ENCODE assay signal across 13 mouse cellular contexts in genomic region chr5:111791089-111791561, GRCm38 (mm10). TPM values are rescaled to one million over a fixed set of nuclear protein-coding genes. Genes with fewer than 3 reads are reported as not detected.
A peak's percentile ranks its signal among the peaks of the same experiment; 100 is the strongest.
DNase-seq lines count a peak whose midpoint lies in the region; ATAC-seq and TF ChIP-seq lines count a peak whose summit lies in the region.
"Had no signal": no experiment of that assay in that cellular context is flagged by ENCODE, and none has a peak within 500 bp of the region (broad histone marks: within the 10 kb centered on the region; RNA-seq: fewer than 3 reads in every experiment).

No protein-coding gene starts in this region.

- no peaks in the 10 kb centered on the region for H3K9me3 ChIP-seq in heart, embryonic 10.5 days
- H3K9me3 ChIP-seq in liver, embryonic 11.5 days (ENCODE audit: control insufficient read depth, low read length): no peaks in the 10 kb centered on the region
- H3K9me3 ChIP-seq in liver, postnatal 0 days (ENCODE audit: low read length): no peaks in the 10 kb centered on the region
- H3K9me3 ChIP-seq: embryonic facial prominence, embryonic 13.5 days; liver, embryonic 13.5 days had no signal

- no peak for TF ChIP-seq EP300 in liver, postnatal 0 days (IDR thresholded peaks at IDR 0.05; ENCODE audit: low read depth)

- no peak overlapping the region for H3K4me3 ChIP-seq in heart, embryonic 10.5 days
- H3K4me3 ChIP-seq in liver, embryonic 11.5 days (ENCODE audit: low read depth, low read length): no peak overlapping the region
- no peak overlapping the region for H3K4me3 ChIP-seq in liver, postnatal 0 days (ENCODE audit: low read depth, low read length)
- H3K4me3 ChIP-seq: embryonic facial prominence, embryonic 13.5 days; liver, embryonic 13.5 days had no signal

- no peak overlapping the region for H3K9ac ChIP-seq in liver, embryonic 11.5 days (ENCODE audit: low read depth, low read length)
- H3K9ac ChIP-seq in liver, postnatal 0 days (replicated peaks): no peak overlapping the region
- H3K9ac ChIP-seq: liver, embryonic 13.5 days had no signal

- intact Hi-C loops in heart, postnatal 14 days (cut with DNase I): no loop called here

- H3K27me3 ChIP-seq in heart, embryonic 10.5 days (ENCODE audit: insufficient read depth, poor library complexity, severe bottlenecking): peaks cover 12% of the 10 kb centered on the region
- H3K27me3 ChIP-seq in liver, embryonic 11.5 days (replicated peaks; ENCODE audit: control insufficient read depth, insufficient read depth, low read length): no peaks in the 10 kb centered on the region
- H3K27me3 ChIP-seq in liver, postnatal 0 days (ENCODE audit: insufficient read depth, low read length): no peaks in the 10 kb centered on the region
- H3K27me3 ChIP-seq: embryonic facial prominence, embryonic 13.5 days; liver, embryonic 13.5 days had no signal

- no peak for ATAC-seq in liver, embryonic 11.5 days (replicated peaks; ENCODE audit: low FRiP score)
- ATAC-seq in liver, postnatal 0 days: no peak

- peaks cover 63% of the 10 kb centered on the region for H3K4me1 ChIP-seq in heart, embryonic 10.5 days
- H3K4me1 ChIP-seq in liver, embryonic 11.5 days (replicated peaks; ENCODE audit: control insufficient read depth, insufficient read depth, low read length): peaks cover 5% of the 10 kb centered on the region; the same call in 1 of the 2 replicates
- peaks cover 2% of the 10 kb centered on the region; the same call in 1 of the 2 replicates for H3K4me1 ChIP-seq in liver, postnatal 0 days (ENCODE audit: insufficient read depth)

- no peak for DNase-seq in heart, embryonic 10.5 days (ENCODE audit: low spot score)
- DNase-seq in heart, postnatal 14 days: no peak
- no peak for DNase-seq in liver, embryonic 11.5 days (ENCODE audit: low spot score)
- no peak for DNase-seq in liver, postnatal 0 days
- peak; percentile 35 to 67 for DNase-seq in left cerebral cortex, adult 18-20 months (ENCODE audit: low spot score in 2 of 2)
- DNase-seq in right cerebral cortex, postnatal 36 days (ENCODE audit: low spot score in 2 of 2): peak; percentile 49 to 78
- no peak for DNase-seq in adrenal gland, adult 18-20 months (ENCODE audit: low spot score in 2 of 2)
- no peak for DNase-seq in cerebellum, adult 11 months
- DNase-seq: kidney, adult 11 months; layer of hippocampus, adult 9-11 months; liver, embryonic 13.5 days had no signal

- H3K36me3 ChIP-seq in heart, embryonic 10.5 days: no peaks in the 10 kb centered on the region
- H3K36me3 ChIP-seq in liver, embryonic 11.5 days (ENCODE audit: control insufficient read depth, insufficient read depth, low read length): no peaks in the 10 kb centered on the region
- H3K36me3 ChIP-seq in liver, postnatal 0 days (replicated peaks; ENCODE audit: insufficient read depth, low read length): no peaks in the 10 kb centered on the region
- H3K36me3 ChIP-seq: embryonic facial prominence, embryonic 13.5 days; liver, embryonic 13.5 days had no signal

- 49% methylated on average over 5 of the region's 5 CpGs for WGBS in heart, embryonic 10.5 days
- WGBS in liver, embryonic 11.5 days: 80% methylated on average over 5 of the region's 5 CpGs
- 65% methylated on average over 5 of the region's 5 CpGs for WGBS in liver, postnatal 0 days (ENCODE audit: insufficient replicate concordance)

- H3K27ac ChIP-seq in heart, embryonic 10.5 days: peak overlapping the region; percentile 75
- H3K27ac ChIP-seq in liver, embryonic 11.5 days (ENCODE audit: low read depth, low read length): peak overlapping the region; percentile 0; the same call in 1 of the 2 replicates
- H3K27ac ChIP-seq in liver, postnatal 0 days (ENCODE audit: low read depth): no peak overlapping the region
- H3K27ac ChIP-seq: liver, embryonic 13.5 days had no signal

- TF ChIP-seq CTCF in liver, postnatal 0 days (IDR thresholded peaks at IDR 0.05; ENCODE audit: low read depth): no peak

- no peak overlapping the region for H3K4me2 ChIP-seq in liver, embryonic 11.5 days
- no peak overlapping the region for H3K4me2 ChIP-seq in liver, postnatal 0 days (ENCODE audit: low read depth, low read length)
- H3K4me2 ChIP-seq: embryonic facial prominence, embryonic 13.5 days; liver, embryonic 13.5 days had no signal

RNA-seq across cellular contexts. Expression of gene Gm26897, which starts 57.4 kb away (rescaled TPM):
- not detected in 2 replicates for polyA plus RNA-seq in heart, embryonic 10.5 days (2016; fragmentation: Nextera tagmentation; extraction: Ambion mirVana)
- not detected for total RNA-seq in heart, postnatal 14 days (2021)
- polyA plus RNA-seq in liver, embryonic 11.5 days (2014; fragmentation: Nextera tagmentation; extraction: Ambion mirVana): not detected in 2 replicates
- not detected in 2 replicates for polyA plus RNA-seq in liver, postnatal 0 days (2015; fragmentation: Nextera tagmentation; extraction: Ambion mirVana)
- total RNA-seq in left cerebral cortex, adult 18-20 months (2021): not detected
- not detected for total RNA-seq in adrenal gland, adult 18-20 months (2021)
- total RNA-seq: hematopoietic stem cell, adult 5-6 weeks had no signal
- polyA plus RNA-seq: embryonic facial prominence, embryonic 13.5 days; liver, embryonic 13.5 days had no signal

Comparison
In these comparisons a context has a peak if more than half of its experiments do, and no peak if none do; other contexts are left out.
1. DNase-seq: peak in left cerebral cortex, adult 18-20 months (2 of 2) and right cerebral cortex, postnatal 36 days (2 of 2); none in heart, embryonic 10.5 days (single experiment), heart, postnatal 14 days (0 of 2), liver, embryonic 11.5 days (single experiment), liver, postnatal 0 days (single experiment), adrenal gland, adult 18-20 months (0 of 2) and cerebellum, adult 11 months (single experiment).